Mouse (Mus musculus) limb, embryonic 12.5 days (tissue): ENCODE data around the gene N4bp2l2. TPM values are rescaled to one million over a fixed set of nuclear protein-coding genes. Genes with fewer than 3 reads are reported as not detected.
"Not testable (repeated sequence)": the region's sequence is repeated elsewhere in the genome, so short reads cannot be mapped to it uniquely, and the experiment has no call there.

ENCODE experiments used
- ATAC-seq: fragments of 200-750 bp; cut with Nextera tagmentation; 2 replicates; pipeline ENCODE4 v1.8.0; 2017; ENCODE audit warnings: low read depth, moderate TSS enrichment; ENCODE audit not compliant: insufficient number of reproducible peaks, insufficient read depth, low FRiP score, low TSS enrichment
- H3K27ac ChIP-seq: fragments of 300-500 bp; sonication (generic); 2 replicates; pipeline ENCODE4 v1.5.1; 2016; ENCODE audit warnings: mild to moderate bottlenecking, moderate library complexity
- H3K27me3 ChIP-seq: fragments of 300-500 bp; sonication (generic); 2 replicates; pipeline ENCODE4 v1.6.1; 2016; ENCODE audit warnings: mild to moderate bottlenecking, moderate library complexity
- H3K36me3 ChIP-seq: fragments of 300-500 bp; sonication (generic); 2 replicates; pipeline ENCODE4 v1.6.1; 2016; ENCODE audit warnings: mild to moderate bottlenecking, moderate library complexity
- H3K4me1 ChIP-seq: fragments of 300-500 bp; sonication (generic); replicated peaks from 2 replicates; pipeline ENCODE4 v1.6.1; 2016
- H3K4me2 ChIP-seq: fragments of 300-500 bp; sonication (generic); 2 replicates; pipeline ENCODE4 v1.6.1; 2016; ENCODE audit warnings: mild to moderate bottlenecking, moderate library complexity
- H3K4me3 ChIP-seq: fragments of 300-500 bp; sonication (generic); replicated peaks from 2 replicates; pipeline ENCODE4 v1.5.1; 2016; ENCODE audit warnings: mild to moderate bottlenecking
- H3K9ac ChIP-seq: fragments of 300-500 bp; sonication (generic); replicated peaks from 2 replicates; pipeline ENCODE4 v1.6.1; 2016; ENCODE audit warnings: mild to moderate bottlenecking, moderate library complexity
- H3K9me3 ChIP-seq: fragments of 300-500 bp; sonication (generic); 2 replicates; pipeline ENCODE4 v1.6.1; 2016; ENCODE audit warnings: mild to moderate bottlenecking, moderate library complexity
- WGBS: fragments of 180-500 bp; shearing (Covaris S2); methylation state at CpG from one replicate; pipeline ENCODE4 v1.1.7; 2016; 5-methylcytosine and 5-hydroxymethylcytosine counted together
- polyA plus RNA-seq: library from polyadenylated mRNA; unstranded; fragments of >200 nt; fragmentation: Nextera tagmentation; extraction: Ambion mirVana; gene quantifications from 2 replicates; pipeline ENCODE4 v1.2.1, GENCODE M21; 2016

N4bp2l2 gene
- polyA plus RNA-seq, 1 experiment from 2014 or later, result 53.8 TPM

DNA sequence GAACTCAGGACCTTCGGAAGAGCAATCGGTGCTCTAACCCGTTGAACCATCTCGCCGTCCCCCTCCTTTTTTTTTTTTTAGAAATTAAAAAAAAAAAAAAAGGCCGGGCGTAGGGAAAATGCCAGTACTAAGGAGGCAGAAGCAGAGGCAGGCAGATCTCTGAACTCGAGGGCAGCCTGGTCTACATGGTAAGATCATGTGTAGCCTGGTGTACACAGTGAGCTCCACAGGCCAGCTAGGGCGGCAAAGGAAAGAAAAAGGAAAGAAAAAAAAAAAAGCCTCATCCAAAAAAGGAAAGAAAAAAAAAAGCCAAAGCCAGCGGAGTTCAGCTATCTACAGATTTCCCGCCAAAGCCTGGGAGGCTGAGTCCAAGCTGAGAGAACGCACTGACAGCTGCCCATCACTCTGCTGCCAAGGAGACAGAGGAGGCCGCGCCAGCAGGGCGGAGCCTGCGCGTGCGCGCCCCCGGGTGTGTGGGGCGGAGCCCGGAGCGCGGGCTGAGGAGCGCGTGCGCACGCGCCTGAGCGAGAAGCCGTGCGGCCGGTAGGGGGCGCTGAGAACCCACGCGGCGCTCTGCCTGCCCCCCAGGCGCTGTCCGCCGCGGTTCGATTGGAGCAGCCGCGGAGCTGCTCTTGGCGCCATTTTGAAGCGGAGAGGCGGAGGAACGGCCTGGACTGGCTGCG, 7.3 kb upstream of the N4bp2l2 start, which contains the start of gene Pds5b:
Pds5b (plus strand) TSS at position 587 of the 683 bp plus-strand sequence.
- peak within 1 kb of the TSS; percentile 98 for H3K9ac ChIP-seq
- peak within 1 kb of the TSS; percentile 62 for H3K4me2 ChIP-seq
- peak within 1 kb of the TSS; percentile 96 for H3K27ac ChIP-seq
- no peaks in the 10 kb centered on the region for H3K27me3 ChIP-seq
- ATAC-seq, result peak; percentile 94
- H3K9me3 ChIP-seq, result no peaks in the 10 kb centered on the region
- H3K4me3 ChIP-seq, result peak within 1 kb of the TSS; percentile 88
- no peaks in the 10 kb centered on the region for H3K36me3 ChIP-seq
- WGBS, result 13% methylated on average over 46 of the region's 49 CpGs
- H3K4me1 ChIP-seq, result peaks cover 13% of the 10 kb centered on the region

DNA sequence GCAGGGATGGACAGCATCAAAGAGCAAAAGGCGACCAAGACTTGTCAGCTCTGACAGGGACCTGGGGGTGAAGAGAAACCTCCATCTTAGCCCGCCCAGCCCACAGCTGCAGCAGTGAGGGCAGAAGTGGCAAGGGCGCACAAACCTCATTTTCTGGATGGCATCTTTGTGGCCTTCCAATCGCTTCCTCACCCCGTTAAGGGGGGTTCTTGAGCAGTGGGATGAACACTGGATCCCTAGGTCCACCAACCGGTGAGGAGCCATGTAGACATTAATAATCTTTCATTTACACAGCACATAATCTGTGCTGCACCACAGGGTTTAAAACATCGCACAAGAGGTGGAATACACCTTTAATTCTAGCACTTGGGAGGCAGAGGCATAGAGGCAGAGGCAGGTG, 6.4 kb upstream of the N4bp2l2 start:
- ATAC-seq, result no peak

DNA sequence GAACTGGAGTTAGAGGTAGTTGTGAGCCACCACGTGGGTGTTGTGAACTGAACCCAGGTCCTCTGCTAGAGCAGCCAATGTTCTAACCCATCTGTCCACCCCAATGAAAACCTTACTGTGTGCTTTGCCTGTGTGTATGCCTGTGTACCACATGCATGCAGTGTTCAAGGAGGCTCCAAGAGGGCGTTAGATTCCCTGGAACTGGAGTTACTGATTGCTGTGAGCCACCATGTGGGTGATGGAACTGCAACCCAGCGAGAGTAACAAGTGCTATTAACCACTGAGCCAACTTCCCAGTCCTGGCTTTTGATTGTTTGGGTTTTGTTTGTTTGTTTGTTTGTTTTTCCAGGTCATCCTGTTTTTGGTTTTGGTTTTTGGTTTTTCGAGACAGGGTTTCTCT, 2.7 kb upstream of the N4bp2l2 start:
- Histone ChIP-seq H3K9ac (no peak overlapping the region), H3K4me2 (no peak overlapping the region), H3K27ac (no peak overlapping the region), H3K4me1 (no peaks in the 10 kb centered on the region), H3K9me3 (no peaks in the 10 kb centered on the region), H3K27me3 (no peaks in the 10 kb centered on the region), H3K36me3 (no peaks in the 10 kb centered on the region), H3K4me3 (no peak overlapping the region)
- 62% methylated on average over 4 of the region's 4 CpGs for WGBS
- no peak for ATAC-seq

More for the DNA sequence above, 6.4 kb upstream of the N4bp2l2 start:
- H3K4me1 ChIP-seq, result peaks cover 13% of the 10 kb centered on the region
- H3K27ac ChIP-seq, result no peak overlapping the region
- H3K9me3 ChIP-seq, result no peaks in the 10 kb centered on the region
- no peaks in the 10 kb centered on the region for H3K27me3 ChIP-seq
- H3K4me2 ChIP-seq, result no peak overlapping the region
- 89% methylated on average over 7 of the region's 7 CpGs for WGBS
- H3K9ac ChIP-seq, result no peak overlapping the region
- H3K36me3 ChIP-seq, result no peaks in the 10 kb centered on the region
- H3K4me3 ChIP-seq, result no peak overlapping the region

DNA sequence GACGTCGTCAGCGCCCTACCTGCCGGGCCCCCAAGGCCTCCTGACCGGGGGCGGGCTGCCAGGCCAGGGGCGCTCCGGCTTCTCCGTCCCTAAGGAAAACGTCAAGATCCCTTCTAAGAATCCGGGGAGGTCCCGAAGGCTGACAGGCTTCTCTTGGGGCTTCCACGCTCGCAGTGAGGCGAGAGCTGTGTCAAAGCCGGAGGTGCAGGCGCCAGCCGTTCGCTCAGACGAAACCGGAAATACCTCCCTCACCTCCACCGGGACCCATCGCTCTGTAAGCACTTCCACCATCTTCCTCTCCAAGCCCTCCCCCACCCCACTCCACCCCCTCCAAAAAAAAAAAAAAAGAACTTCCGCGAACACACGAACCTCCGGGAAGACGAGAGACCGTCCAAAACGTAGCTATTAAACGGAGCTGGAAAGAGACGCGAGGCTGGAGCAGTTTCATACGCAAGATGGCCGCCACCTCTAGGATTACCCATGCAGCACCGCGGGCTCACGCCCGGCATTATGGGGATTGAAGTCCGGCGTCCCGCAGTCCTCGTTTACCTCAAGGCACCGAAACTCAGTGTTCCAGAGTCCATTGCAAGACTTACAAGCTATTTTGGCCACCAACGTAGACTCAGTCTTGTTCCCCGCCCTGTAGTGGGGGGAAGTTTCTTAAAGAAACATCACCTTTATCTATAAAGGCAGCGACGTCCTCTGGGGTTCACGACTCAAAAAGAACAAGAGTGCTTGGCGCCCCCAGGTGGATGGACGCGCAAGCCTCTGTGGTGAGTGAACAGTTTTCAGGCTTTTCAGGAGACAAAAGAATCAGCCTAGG, 640 bp downstream of the N4bp2l2 start:
- Histone ChIP-seq H3K4me1 (peaks cover 7% of the 10 kb centered on the region), H3K27ac (peak overlapping the region; percentile 98), H3K4me3 (peak overlapping the region; percentile 91), H3K9me3 (no peaks in the 10 kb centered on the region), H3K4me2 (peak overlapping the region; percentile 75), H3K27me3 (no peaks in the 10 kb centered on the region), H3K36me3 (peaks cover 23% of the 10 kb centered on the region), H3K9ac (peak overlapping the region; percentile 89)
- 0% methylated on average over 52 of the region's 52 CpGs for WGBS
- peak; percentile 99 for ATAC-seq

DNA sequence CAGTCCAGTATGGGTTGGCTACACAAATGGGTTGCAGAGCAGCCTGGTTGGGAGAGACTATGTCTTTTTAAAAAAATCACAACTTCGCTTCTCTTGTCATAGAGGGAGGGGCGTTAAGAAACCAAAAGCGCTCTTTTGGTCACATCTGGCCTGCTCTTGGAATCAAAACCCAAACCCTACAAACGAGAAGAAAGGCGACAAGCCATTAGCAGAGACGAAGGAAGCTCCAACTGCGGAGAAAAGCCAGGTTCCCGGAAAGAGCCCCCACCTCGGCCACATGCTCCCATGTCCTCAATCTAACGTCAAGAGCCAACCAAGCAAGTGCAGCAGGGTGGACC, 1.2 kb downstream of the N4bp2l2 start:
- peak overlapping the region; percentile 91 for H3K4me3 ChIP-seq
- H3K4me1 ChIP-seq, result peaks cover 7% of the 10 kb centered on the region
- H3K27ac ChIP-seq, result peak overlapping the region; percentile 98
- peaks cover 26% of the 10 kb centered on the region for H3K36me3 ChIP-seq
- peak overlapping the region; percentile 89 for H3K9ac ChIP-seq
- 1% methylated on average over 10 of the region's 10 CpGs for WGBS
- H3K4me2 ChIP-seq, result peak overlapping the region; percentile 75
- H3K9me3 ChIP-seq, result no peaks in the 10 kb centered on the region
- H3K27me3 ChIP-seq, result no peaks in the 10 kb centered on the region
- no peak; the same call in 1 of the 2 replicates for ATAC-seq

DNA sequence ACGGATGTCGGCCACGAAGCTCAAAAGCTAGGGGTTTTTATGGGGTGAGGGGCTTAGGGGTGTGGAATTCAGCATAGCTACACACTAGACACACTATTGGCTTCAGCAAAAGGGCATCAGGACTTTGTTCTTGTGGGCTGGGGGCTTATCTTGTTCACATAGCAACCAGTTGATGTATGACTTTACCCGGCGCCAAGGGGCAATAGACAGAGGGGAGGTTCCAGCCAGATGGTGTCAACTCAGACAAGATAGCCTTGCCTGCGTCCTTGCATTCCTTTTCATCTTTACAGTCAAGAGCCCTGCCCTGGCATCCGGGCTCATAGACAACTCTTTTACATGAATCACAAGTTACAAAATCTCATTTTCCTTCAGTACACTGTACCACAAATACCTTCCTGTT, 2.1 kb downstream of the N4bp2l2 start:
- not testable (repeated sequence) for H3K9ac ChIP-seq, H3K27me3 ChIP-seq, H3K4me1 ChIP-seq, H3K9me3 ChIP-seq, H3K27ac ChIP-seq, ATAC-seq
- H3K36me3 ChIP-seq, result peaks cover 29% of the 10 kb centered on the region
- 74% methylated on average over 7 of the region's 7 CpGs for WGBS
- peak overlapping the region; percentile 75; the same call in 1 of the 2 replicates for H3K4me2 ChIP-seq
- 0 out of 2 replicates have a peak overlapping the region, but pooled peaks have one; percentile 4 for H3K4me3 ChIP-seq

DNA sequence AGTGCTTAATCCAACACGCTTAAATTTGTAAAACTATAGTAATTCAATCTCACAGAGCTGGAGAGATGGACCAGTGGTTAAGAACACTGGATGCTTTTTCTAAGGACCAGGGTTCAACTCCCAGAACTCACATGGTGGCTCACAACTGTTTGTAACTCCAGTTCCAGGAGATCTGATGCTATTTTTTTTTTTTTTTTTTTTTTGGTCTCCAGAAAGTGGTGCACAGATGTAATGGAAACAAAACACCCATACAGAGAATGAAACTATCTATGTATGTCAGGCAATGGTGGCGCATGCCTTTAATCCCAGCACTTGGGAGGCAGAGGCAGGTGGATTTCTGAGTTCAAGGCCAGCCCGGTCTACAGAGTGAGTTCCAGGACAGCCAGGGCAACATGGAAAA, 5.7 kb downstream of the N4bp2l2 start:
- 99% methylated on average over 3 of the region's 3 CpGs for WGBS
- H3K9ac ChIP-seq, H3K4me2 ChIP-seq, H3K27me3 ChIP-seq, H3K27ac ChIP-seq, H3K9me3 ChIP-seq, H3K4me3 ChIP-seq, ATAC-seq: not testable (repeated sequence)
- peaks cover 37% of the 10 kb centered on the region for H3K36me3 ChIP-seq
- peaks cover 19% of the 10 kb centered on the region for H3K4me1 ChIP-seq

DNA sequence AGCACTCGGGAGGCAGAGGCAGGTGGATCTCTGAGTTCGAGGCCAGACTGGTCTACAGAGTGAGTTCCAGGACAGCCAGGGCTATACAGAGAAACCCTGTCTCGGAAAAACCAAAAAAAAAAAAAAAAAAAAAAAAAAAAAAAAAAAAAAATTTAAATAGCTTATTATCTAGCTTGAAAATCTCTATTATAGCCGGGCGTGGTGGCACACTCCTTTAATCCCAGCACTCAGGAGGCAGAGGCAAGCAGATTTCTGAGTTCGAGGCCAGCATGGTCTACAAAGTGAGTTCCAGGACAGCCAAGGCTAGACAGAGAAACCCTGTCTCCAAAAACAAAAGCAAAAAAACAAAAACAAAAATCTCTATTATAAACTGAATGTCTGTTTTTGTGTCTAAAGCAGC, 6.6 kb downstream of the N4bp2l2 start:
- Histone ChIP-seq H3K36me3 (peaks cover 42% of the 10 kb centered on the region), H3K4me1 (peaks cover 19% of the 10 kb centered on the region)
- not testable (repeated sequence) for H3K27ac ChIP-seq, ATAC-seq, H3K4me3 ChIP-seq, H3K9ac ChIP-seq, H3K4me2 ChIP-seq, H3K27me3 ChIP-seq, H3K9me3 ChIP-seq
- 95% methylated on average over 6 of the region's 6 CpGs for WGBS

DNA sequence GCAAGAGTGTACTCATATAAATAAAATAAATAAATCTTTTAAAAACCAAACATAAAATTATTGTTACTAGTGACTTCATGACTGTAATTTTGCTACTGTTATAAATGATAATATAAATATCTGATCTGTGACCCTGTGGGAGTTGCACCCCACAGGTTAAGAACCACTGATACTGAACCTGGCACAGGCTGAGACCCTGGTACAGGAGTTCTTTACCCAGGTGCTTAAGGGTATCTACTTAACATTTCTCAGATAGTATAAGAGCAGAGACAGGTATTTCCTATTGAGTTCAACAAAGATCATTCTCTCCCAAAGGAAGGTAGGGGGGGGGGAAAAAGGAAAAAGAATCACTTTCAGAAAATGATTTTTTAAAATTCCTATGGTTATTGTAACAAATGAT, 11.4 kb downstream of the N4bp2l2 start:
- peaks cover 24% of the 10 kb centered on the region for H3K36me3 ChIP-seq
- H3K9me3 ChIP-seq, result no peaks in the 10 kb centered on the region
- ATAC-seq, result no peak
- H3K4me1 ChIP-seq, result peaks cover 12% of the 10 kb centered on the region
- H3K27me3 ChIP-seq, result no peaks in the 10 kb centered on the region
- H3K4me2 ChIP-seq, result no peak overlapping the region
- no peak overlapping the region for H3K27ac ChIP-seq
- no peak overlapping the region for H3K9ac ChIP-seq
- H3K4me3 ChIP-seq, result no peak overlapping the region

DNA sequence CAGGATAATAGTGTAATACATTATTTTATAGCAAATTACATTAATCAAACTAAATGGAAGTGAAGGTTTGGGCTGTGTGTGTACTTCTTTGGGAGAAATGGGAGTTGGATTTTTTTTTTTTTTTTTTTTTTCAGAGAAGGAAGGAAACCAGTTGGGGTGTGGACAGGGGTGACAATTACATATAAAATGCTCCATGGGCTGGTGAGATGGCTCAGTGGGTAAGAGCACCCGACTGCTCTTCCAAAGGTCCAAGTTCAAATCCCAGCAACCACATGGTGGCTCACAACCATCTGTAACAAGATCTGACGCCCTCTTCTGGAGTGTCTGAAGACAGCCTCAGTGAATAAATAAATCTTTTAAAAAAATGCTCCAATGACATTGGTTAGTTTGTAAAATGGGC, 13.4 kb downstream of the N4bp2l2 start:
- ATAC-seq, result no peak
- 94% methylated on average over 2 of the region's 2 CpGs for WGBS
- no peak overlapping the region for H3K9ac ChIP-seq

DNA sequence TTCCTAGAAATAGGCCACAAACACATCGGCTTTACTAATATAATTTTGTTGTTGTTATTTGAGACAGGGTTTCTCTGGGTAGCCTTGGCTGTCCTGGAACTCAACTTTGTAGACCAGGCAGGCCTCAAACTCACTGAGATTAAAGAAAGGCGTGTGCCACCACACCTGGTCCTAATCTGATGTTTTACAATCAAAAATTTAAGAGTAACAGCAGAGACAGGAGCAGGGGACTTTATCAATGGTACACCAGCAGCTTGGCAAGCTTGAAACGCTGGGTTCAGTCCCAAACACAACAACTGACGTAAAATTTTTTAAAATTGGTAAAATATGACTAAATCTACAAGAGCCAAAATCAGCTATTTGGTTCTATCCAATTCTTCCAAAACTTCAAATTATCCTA, 21.1 kb downstream of the N4bp2l2 start:
- Histone ChIP-seq H3K36me3 (peaks cover 70% of the 10 kb centered on the region), H3K27me3 (no peaks in the 10 kb centered on the region), H3K9ac (no peak overlapping the region), H3K4me1 (no peaks in the 10 kb centered on the region), H3K4me2 (no peak overlapping the region), H3K4me3 (no peak overlapping the region), H3K27ac (no peak overlapping the region), H3K9me3 (no peaks in the 10 kb centered on the region)
- WGBS, result 81% methylated on average over 4 of the region's 4 CpGs
- no peak for ATAC-seq

More for the DNA sequence above, 13.4 kb downstream of the N4bp2l2 start:
- H3K27ac ChIP-seq, result no peak overlapping the region
- H3K9me3 ChIP-seq, result no peaks in the 10 kb centered on the region
- no peak overlapping the region for H3K4me2 ChIP-seq
- H3K27me3 ChIP-seq, result no peaks in the 10 kb centered on the region
- H3K4me1 ChIP-seq, result peaks cover 1% of the 10 kb centered on the region; the same call in 1 of the 2 replicates
- H3K4me3 ChIP-seq, result no peak overlapping the region
- peaks cover 32% of the 10 kb centered on the region for H3K36me3 ChIP-seq
